22 mouse cellular contexts compared by ENCODE assay signal in genomic region chr4:117352071-117352470, GRCm38 (mm10).
DNase-seq lines count a peak whose midpoint lies in the region; ATAC-seq and TF ChIP-seq lines count a peak whose summit lies in the region.
"Had no signal": no experiment of that assay in that cellular context is flagged by ENCODE, and none has a peak within 500 bp of the region (broad histone marks: within the 10 kb centered on the region; RNA-seq: fewer than 3 reads in every experiment).

No protein-coding gene starts in this region.

- no peak for TF ChIP-seq EP300 in lung, postnatal 0 days (IDR thresholded peaks at IDR 0.05)

- peaks cover 9% of the 10 kb centered on the region; the same call in 1 of the 2 replicates for H3K4me1 ChIP-seq in heart, embryonic 11.5 days (ENCODE audit: control insufficient read depth, insufficient read depth, low read length)
- peaks cover 15% of the 10 kb centered on the region for H3K4me1 ChIP-seq in kidney, embryonic 15.5 days
- H3K4me1 ChIP-seq in lung, postnatal 0 days (ENCODE audit: insufficient read depth, low read depth, low read length): no peaks in the 10 kb centered on the region

- H3K4me3 ChIP-seq in heart, embryonic 11.5 days (ENCODE audit: low read depth, low read length): no peak overlapping the region
- no peak overlapping the region for H3K4me3 ChIP-seq in kidney, embryonic 15.5 days (replicated peaks)
- H3K4me3 ChIP-seq in lung, postnatal 0 days (ENCODE audit: low read depth, low read length): no peak overlapping the region
- H3K4me3 ChIP-seq: embryonic facial prominence, embryonic 13.5 days; erythroblast, embryonic 14.5 days; forebrain, embryonic 12.5 days; hindbrain, embryonic 12.5 days; limb, embryonic 15.5 days had no signal

- DNase-seq in heart, adult 18-20 months: peak; percentile 20 to 70
- DNase-seq in kidney, adult 9 months: peak; percentile 24
- DNase-seq in lung, postnatal 36 days: peak; percentile 7
- DNase-seq in lung, postnatal 0 days (ENCODE audit: low spot score): no peak
- no peak for DNase-seq in right cerebral cortex, postnatal 25 days
- DNase-seq: adrenal gland, postnatal 10 days; cerebellum, adult 2 months; cerebellum, postnatal 25 days; lung, embryonic 14.5 days; lung, postnatal 4 days; midbrain, embryonic 14.5 days; spleen, adult 18-20 months; thymus, postnatal 25 days had no signal

- ATAC-seq in heart, embryonic 11.5 days (replicated peaks; ENCODE audit: insufficient number of reproducible peaks, low FRiP score, low TSS enrichment): no peak
- no peak for ATAC-seq in kidney, embryonic 15.5 days (replicated peaks; ENCODE audit: low FRiP score)
- no peak for ATAC-seq in lung, postnatal 0 days
- ATAC-seq: intestine, postnatal 0 days had no signal

- no peak for TF ChIP-seq CTCF in lung, postnatal 0 days (IDR thresholded peaks at IDR 0.05)

- H3K9ac ChIP-seq in heart, embryonic 11.5 days (ENCODE audit: low read depth, low read length): no peak overlapping the region
- no peak overlapping the region for H3K9ac ChIP-seq in kidney, embryonic 15.5 days
- no peak overlapping the region for H3K9ac ChIP-seq in lung, postnatal 0 days (replicated peaks; ENCODE audit: low read depth)
- H3K9ac ChIP-seq: embryonic facial prominence, embryonic 13.5 days; forebrain, embryonic 12.5 days; hindbrain, embryonic 12.5 days; limb, embryonic 15.5 days; liver, embryonic 14.5 days; lung, embryonic 14.5 days had no signal

- H3K4me2 ChIP-seq in heart, embryonic 11.5 days: no peak overlapping the region
- H3K4me2 ChIP-seq in kidney, embryonic 15.5 days: no peak overlapping the region
- no peak overlapping the region for H3K4me2 ChIP-seq in lung, postnatal 0 days (replicated peaks; ENCODE audit: low read depth, low read length)
- H3K4me2 ChIP-seq: embryonic facial prominence, embryonic 13.5 days; forebrain, embryonic 12.5 days; hindbrain, embryonic 12.5 days; limb, embryonic 15.5 days; lung, embryonic 14.5 days had no signal

- no peak overlapping the region for H3K27ac ChIP-seq in heart, embryonic 11.5 days (ENCODE audit: low read depth, low read length)
- H3K27ac ChIP-seq in kidney, embryonic 15.5 days: no peak overlapping the region
- H3K27ac ChIP-seq in lung, postnatal 0 days (ENCODE audit: low read length): no peak overlapping the region
- H3K27ac ChIP-seq: embryonic facial prominence, embryonic 13.5 days; forebrain, embryonic 12.5 days; hindbrain, embryonic 12.5 days; limb, embryonic 15.5 days; liver, embryonic 14.5 days had no signal

- H3K9me3 ChIP-seq in heart, embryonic 11.5 days (replicated peaks; ENCODE audit: control insufficient read depth, low read length): no peaks in the 10 kb centered on the region
- H3K9me3 ChIP-seq in kidney, embryonic 15.5 days (replicated peaks): no peaks in the 10 kb centered on the region
- no peaks in the 10 kb centered on the region for H3K9me3 ChIP-seq in lung, postnatal 0 days (ENCODE audit: low read length)
- H3K9me3 ChIP-seq: embryonic facial prominence, embryonic 13.5 days; forebrain, embryonic 12.5 days; hindbrain, embryonic 12.5 days; limb, embryonic 15.5 days had no signal

- peaks cover 16% of the 10 kb centered on the region for H3K27me3 ChIP-seq in heart, embryonic 11.5 days (ENCODE audit: control insufficient read depth, insufficient read depth, low read length)
- peaks cover 82% of the 10 kb centered on the region for H3K27me3 ChIP-seq in kidney, embryonic 15.5 days
- no peaks in the 10 kb centered on the region for H3K27me3 ChIP-seq in lung, postnatal 0 days (replicated peaks; ENCODE audit: insufficient read depth, low read length)
- H3K27me3 ChIP-seq: embryonic facial prominence, embryonic 13.5 days; limb, embryonic 15.5 days had no signal

- H3K36me3 ChIP-seq in heart, embryonic 11.5 days (ENCODE audit: control insufficient read depth, insufficient read depth, low read length): no peaks in the 10 kb centered on the region
- no peaks in the 10 kb centered on the region for H3K36me3 ChIP-seq in kidney, embryonic 15.5 days
- H3K36me3 ChIP-seq in lung, postnatal 0 days (ENCODE audit: insufficient read depth, low read length): no peaks in the 10 kb centered on the region
- H3K36me3 ChIP-seq: embryonic facial prominence, embryonic 13.5 days; forebrain, embryonic 12.5 days; hindbrain, embryonic 12.5 days; limb, embryonic 15.5 days had no signal

- 71% methylated on average over 5 of the region's 5 CpGs for whole genome bisulfite sequencing in heart, embryonic 11.5 days (ENCODE audit: insufficient replicate concordance)
- 79% methylated on average over 5 of the region's 5 CpGs for WGBS in kidney, embryonic 15.5 days
- WGBS in lung, postnatal 0 days: 70% methylated on average over 5 of the region's 5 CpGs

Comparison
In these comparisons a context has a peak if more than half of its experiments do, and no peak if none do; other contexts are left out.
1. DNase-seq: peak in heart, adult 18-20 months (2 of 2), kidney, adult 9 months (single experiment) and lung, postnatal 36 days (single experiment); none in lung, postnatal 0 days (single experiment) and right cerebral cortex, postnatal 25 days (single experiment).